Mouse (Mus musculus) thymus, adult 2 months (tissue): ENCODE measurements at regions not wholly inside any gene's neighbourhood (a gene's known extent, or its start where the extent isn't known, plus 50 kb on each side); places are given as distances from the start of the nearest gene placed in this dataset.

ENCODE experiments used
- CTCF ChIP-seq: fragments of 200-500 bp; IDR thresholded peaks from 2 replicates; pipeline ENCODE4 v1.5.1; 2012; ENCODE audit warnings: mild to moderate bottlenecking, control low read depth, low read length, moderate library complexity, borderline replicate concordance; ENCODE audit not compliant: control insufficient read depth, poor library complexity, insufficient read depth; ENCODE audit errors: extremely low read depth
- POLR2A ChIP-seq: fragments of 200-500 bp; IDR thresholded peaks from 2 replicates; pipeline ENCODE4 v1.6.1; 2012; ENCODE audit warnings: mild to moderate bottlenecking, low read length, control low read depth, moderate library complexity; ENCODE audit not compliant: control insufficient read depth, poor library complexity, insufficient read depth; ENCODE audit errors: extremely low read depth

DNA sequence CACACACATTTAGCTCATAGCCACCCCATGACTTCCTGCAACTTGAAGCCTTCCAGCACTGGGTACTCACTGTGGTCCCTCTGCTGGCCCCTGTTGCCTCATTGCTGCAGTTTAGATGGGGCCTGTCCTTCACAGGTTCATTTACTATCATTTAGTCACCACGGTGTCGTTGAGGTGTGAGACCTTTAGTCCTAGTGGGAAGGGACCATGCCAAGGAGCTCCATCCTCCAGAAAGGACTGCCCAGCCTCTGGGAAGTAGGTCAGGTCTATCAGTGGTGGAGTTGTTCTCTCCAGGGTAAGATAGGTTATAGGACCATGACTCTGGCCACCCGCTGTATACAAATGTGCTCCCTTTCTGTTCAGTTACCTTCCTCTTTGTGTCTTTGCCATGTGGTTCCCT is 162.2 kb downstream of the Thbs2 start:
- TF ChIP-seq CTCF (no peak), POLR2A (no peak)
